Mouse (Mus musculus) bone marrow macrophage, adult 2 months (primary cell): Measurements from ENCODE around the gene Olfr965. TPM values are rescaled to one million over a fixed set of nuclear protein-coding genes. Genes with fewer than 3 reads are reported as not detected.
"Not testable (repeated sequence)": the region's sequence is repeated elsewhere in the genome, so short reads cannot be mapped to it uniquely, and the experiment has no call there.

Experiments used
- H3K27ac ChIP-seq: 2 replicates; pipeline ENCODE4 v1.5.1; 2012; ENCODE audit warnings: low read depth, low read length; ENCODE audit not compliant: insufficient read depth
- H3K4me1 ChIP-seq: 2 replicates; pipeline ENCODE4 v1.6.1; 2012; ENCODE audit warnings: low read length; ENCODE audit not compliant: control insufficient read depth, insufficient read depth
- H3K4me3 ChIP-seq: 2 replicates; pipeline ENCODE4 v1.5.1; 2012; ENCODE audit warnings: mild to moderate bottlenecking, low read length, moderate library complexity; ENCODE audit not compliant: insufficient read depth
- CTCF ChIP-seq: IDR thresholded peaks from 2 replicates; pipeline ENCODE4 v1.5.1; 2012; ENCODE audit warnings: low read depth, mild to moderate bottlenecking, low read length, moderate library complexity
- POLR2A ChIP-seq: IDR thresholded peaks from 2 replicates; pipeline ENCODE4 v1.6.1; 2012; ENCODE audit warnings: mild to moderate bottlenecking, low read depth, low read length, borderline replicate concordance
- polyA plus RNA-seq: library from polyadenylated mRNA; stranded (reverse); fragments of >200 nt; gene quantifications from 2 replicates; pipeline ENCODE4 v1.2.4, GENCODE M21; 2012; ENCODE audit not compliant: missing spikeins, insufficient read depth, insufficient read length

Olfr965 gene
- polyA plus RNA-seq, result not detected in 2 replicates

DNA sequence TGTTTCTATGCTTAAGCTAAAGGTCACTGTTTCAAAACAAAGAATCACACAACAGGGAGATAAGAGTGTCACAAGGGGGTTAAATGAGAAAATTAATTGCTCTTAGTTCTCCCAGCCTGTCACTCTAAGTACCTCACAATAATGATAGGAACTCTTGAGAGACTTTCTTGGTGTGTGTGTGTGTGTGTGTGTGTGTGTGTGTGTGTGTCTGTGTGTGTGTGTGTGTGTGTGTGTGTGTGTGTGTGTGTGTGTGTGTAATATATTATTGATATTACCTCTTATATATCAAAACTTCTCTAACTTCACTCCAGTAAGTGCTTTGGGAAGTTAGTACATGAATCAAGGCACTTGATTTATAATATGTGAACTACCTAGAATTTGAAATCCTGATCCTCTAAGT lies at the start of gene Olfr965:
Olfr965 (plus strand) TSS at position 301 of the 400 bp plus-strand sequence.
- TF ChIP-seq CTCF, result no peak
- no peak for TF ChIP-seq POLR2A
- Histone ChIP-seq H3K4me3 (no peak within 1 kb of the TSS), H3K27ac (no peak within 1 kb of the TSS), H3K4me1 (peaks cover 4% of the 10 kb centered on the region; the same call in 1 of the 2 replicates)

DNA sequence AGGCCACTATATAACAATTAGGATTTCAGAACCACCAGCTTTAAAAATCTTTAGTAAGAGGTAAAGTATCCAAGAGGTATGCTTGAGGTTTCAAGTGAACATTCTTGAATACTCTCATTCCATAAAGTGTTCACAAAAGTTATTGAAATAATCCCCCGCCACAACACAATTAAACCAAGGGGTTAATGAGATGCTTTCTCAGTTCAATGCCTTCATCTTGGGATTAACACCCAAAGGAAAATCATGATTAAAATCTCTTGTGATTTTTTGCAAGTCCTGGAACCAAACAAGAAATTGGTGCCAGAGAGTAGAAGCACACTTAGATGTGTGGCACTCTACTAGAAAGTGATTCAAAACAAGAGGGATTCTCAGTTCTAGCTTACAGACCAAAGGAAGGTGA lies 44.2 kb upstream of the Olfr965 start, which contains the start of gene Olfr963:
Olfr963 (plus strand) TSS at position 301 of the 400 bp plus-strand sequence.
- TF ChIP-seq POLR2A (no peak), CTCF (no peak)
- Histone ChIP-seq H3K4me3 (no peak within 1 kb of the TSS), H3K4me1 (no peaks in the 10 kb centered on the region), H3K27ac (no peak within 1 kb of the TSS)

DNA sequence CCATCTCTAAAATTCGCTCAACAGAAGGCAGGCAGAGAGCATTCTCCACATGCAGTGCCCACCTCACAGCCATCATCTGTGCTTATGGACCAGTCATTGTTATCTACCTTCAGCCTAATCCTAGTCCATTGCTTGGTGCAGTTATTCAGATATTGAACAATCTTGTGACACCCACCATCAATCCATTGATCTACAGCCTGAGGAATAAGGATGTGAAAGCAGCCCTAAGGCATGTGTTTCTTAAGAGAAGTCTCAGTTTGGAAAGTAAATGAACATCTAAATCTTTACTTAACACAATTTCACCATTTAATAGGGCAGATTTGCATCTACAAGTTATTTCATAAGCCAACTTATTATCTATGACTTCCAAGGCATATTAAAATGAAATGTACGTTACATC lies 41.4 kb upstream of the Olfr965 start:
- Histone ChIP-seq H3K4me1 (peaks cover 2% of the 10 kb centered on the region), H3K27ac (no peak overlapping the region), H3K4me3 (no peak overlapping the region)
- no peak for TF ChIP-seq CTCF
- TF ChIP-seq POLR2A, result no peak

DNA sequence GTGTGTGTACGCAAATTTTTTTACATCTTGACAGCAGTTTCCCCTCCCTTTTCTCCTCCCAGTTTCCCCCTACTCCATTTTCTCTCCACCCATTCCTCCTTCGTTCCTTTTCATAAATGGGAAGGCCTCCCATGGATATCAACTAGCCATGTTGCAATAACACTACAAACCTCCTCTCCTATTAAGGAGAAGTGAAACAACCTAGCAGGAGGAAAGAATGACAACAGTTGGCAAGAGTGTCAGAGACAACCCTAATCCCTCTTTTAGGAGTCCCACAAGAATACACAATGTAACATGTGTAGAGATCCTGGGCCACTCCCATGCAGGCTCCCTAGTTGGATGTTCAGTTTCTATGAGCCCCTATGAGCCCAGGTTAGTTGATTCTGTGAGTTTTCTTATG lies 36.3 kb upstream of the Olfr965 start:
- TF ChIP-seq CTCF, result no peak
- no peak for TF ChIP-seq POLR2A
- H3K4me1 ChIP-seq, result peaks cover 9% of the 10 kb centered on the region
- H3K27ac ChIP-seq, result no peak overlapping the region
- no peak overlapping the region for H3K4me3 ChIP-seq

DNA sequence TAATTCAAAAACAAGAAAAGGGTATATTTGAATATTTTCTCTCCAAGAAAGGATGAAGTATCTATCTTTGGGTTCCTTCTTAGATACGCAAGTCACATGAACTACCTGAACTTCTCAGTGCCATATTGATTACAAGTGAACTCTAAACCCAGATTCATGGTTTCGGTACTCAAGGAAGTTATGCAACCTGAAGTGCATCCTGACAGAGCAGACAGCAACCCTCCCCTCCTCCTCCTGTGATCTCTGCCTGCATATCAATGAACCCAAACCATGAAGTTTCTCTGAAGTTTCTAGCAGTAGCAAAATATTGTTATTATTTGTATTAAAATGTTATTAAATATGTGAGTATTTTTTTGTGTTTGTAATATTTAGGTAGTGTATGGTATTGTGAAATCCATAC lies 32.6 kb upstream of the Olfr965 start:
- no peak overlapping the region for H3K27ac ChIP-seq
- no peak overlapping the region for H3K4me3 ChIP-seq
- TF ChIP-seq POLR2A, result no peak
- TF ChIP-seq CTCF, result no peak
- peaks cover 9% of the 10 kb centered on the region for H3K4me1 ChIP-seq

DNA sequence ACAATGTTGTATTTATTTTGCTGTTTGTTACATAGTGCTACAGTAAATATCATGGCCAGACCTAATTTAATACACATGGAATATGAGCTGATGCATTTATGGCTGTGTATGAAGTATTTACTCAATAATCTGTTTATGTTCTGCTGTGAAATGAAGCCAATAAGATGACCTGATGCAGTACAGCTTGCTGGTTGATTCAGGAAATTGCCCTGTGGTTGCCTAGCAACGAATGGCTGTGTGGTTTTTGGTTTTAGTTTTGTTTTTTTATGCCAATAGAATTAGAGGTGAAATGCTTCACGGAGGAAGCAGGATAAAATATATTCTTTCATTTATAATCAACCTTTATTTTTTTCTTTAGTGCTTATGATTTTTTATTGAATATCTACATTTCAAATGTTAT lies 31.9 kb upstream of the Olfr965 start:
- no peak overlapping the region for H3K4me3 ChIP-seq
- TF ChIP-seq POLR2A (no peak), CTCF (no peak)
- no peak overlapping the region for H3K27ac ChIP-seq
- H3K4me1 ChIP-seq, result peaks cover 9% of the 10 kb centered on the region

DNA sequence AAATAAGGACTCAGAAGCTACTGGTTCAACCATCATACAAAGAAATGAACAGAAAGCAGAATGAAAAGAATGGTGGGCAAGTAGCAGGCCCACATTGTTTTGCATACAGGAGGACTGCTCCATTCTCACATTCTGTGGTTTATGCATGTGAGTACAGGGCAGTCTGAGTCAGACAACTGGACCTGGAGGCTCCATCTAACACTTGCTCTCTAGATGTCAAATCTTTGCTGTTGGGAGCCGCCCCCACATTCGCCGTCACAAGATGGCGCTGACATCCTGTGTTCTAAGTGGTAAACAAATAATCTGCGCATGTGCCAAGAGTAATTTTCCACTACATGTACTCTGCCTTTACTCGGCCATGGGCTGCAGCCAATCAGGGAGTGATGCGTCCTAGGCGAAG lies 10.0 kb upstream of the Olfr965 start:
- H3K27ac ChIP-seq, H3K4me3 ChIP-seq, H3K4me1 ChIP-seq: not testable (repeated sequence)

DNA sequence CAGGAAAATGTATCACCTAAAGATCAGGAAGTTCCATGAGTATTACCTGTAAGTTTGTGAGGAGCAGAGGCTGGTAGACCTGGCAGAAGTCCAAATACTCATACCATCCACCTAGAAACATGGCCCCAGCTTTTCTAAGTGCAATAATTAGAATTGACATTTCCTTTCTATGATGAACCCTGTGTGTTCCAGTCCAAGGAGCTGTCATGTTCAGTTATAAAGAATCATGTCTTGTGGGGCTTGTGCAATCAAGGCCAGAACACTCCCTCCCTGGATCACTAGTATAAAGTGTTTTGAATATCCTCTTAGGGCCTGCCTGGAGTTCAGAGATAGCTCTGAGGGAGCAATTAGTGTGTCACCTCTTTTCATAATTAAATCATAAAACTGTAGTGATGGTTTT lies 4.1 kb upstream of the Olfr965 start, which contains the start of gene Olfr149:
Olfr149 (minus strand) TSS at position 101 of the 400 bp plus-strand sequence.
- Histone ChIP-seq H3K27ac (no peak within 1 kb of the TSS), H3K4me3 (no peak within 1 kb of the TSS), H3K4me1 (peaks cover 4% of the 10 kb centered on the region; the same call in 1 of the 2 replicates)
- TF ChIP-seq POLR2A (no peak), CTCF (no peak)

DNA sequence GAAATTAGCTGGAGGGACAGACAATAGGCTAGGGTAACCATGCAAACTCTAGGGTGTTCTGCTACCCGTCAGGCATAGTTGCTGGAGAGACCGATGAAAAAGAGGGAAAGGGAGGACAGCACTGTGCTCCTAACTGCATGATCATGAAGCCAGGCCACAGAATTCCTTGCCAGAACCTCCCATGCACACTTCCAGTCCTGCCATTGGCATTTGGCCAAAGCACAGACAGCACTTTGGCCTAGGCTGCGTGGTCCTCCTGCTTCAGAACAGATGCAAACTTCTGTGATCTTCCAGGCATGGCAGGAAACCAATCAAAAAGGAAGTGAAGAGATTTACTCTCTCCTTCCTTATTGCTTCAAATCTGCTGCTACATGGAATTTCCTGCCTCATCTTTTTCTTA lies 2.2 kb upstream of the Olfr965 start:
- Histone ChIP-seq H3K4me3 (no peak overlapping the region), H3K27ac (no peak overlapping the region), H3K4me1 (peaks cover 4% of the 10 kb centered on the region; the same call in 1 of the 2 replicates)
- TF ChIP-seq POLR2A, result no peak
- TF ChIP-seq CTCF, result no peak

DNA sequence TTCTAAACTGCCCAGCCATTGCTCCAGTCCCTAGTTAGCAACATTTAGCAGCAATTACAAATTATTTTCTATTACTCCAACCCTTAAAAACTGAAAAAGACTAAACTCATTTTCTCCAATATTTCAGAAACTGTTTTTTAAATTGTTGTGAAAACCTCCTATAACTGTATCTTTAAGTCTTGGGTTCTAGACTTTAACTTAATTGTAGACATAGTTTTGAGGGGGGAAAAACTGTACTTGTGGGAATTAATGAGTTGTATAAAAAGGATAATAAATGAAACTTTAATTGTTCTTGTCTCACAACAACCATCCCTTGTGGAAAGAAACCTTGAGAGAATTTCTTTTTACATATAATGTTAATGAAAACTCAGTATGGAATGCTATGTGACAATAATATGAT lies 19.5 kb downstream of the Olfr965 start, which contains the start of gene Olfr150:
Olfr150 (plus strand) TSS at position 301 of the 400 bp plus-strand sequence.
- no peak within 1 kb of the TSS for H3K27ac ChIP-seq
- TF ChIP-seq CTCF, result no peak
- TF ChIP-seq POLR2A, result no peak
- H3K4me3 ChIP-seq, result no peak within 1 kb of the TSS
- H3K4me1 ChIP-seq, result no peaks in the 10 kb centered on the region

DNA sequence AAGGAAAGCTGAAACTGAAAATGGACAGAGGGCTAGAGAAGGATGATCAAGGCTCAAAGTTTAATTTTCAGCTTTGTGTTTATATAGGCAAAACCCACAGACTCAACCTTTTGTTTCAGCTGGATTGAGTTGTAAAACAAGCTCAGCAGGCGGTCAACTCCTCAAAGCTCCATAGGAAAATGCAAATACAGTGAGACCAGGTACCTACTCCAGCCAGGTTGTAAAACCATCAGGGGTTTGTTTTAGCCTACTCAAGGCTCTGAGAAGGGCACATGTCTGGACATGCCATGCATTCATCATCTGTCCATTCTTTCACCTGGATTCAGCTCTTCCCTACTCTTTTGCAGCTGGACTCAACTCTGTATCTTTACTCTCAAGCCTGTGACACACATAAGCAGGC lies 29.6 kb downstream of the Olfr965 start:
- TF ChIP-seq CTCF, result no peak
- no peak for TF ChIP-seq POLR2A
- no peak overlapping the region for H3K4me3 ChIP-seq
- H3K4me1 ChIP-seq, result no peaks in the 10 kb centered on the region
- no peak overlapping the region for H3K27ac ChIP-seq
